Mouse (Mus musculus): Measurements from ENCODE around the gene Spint1. TPM values are rescaled to one million over a fixed set of nuclear protein-coding genes. Genes with fewer than 3 reads are reported as not detected.

Spint1 gene
- polyA plus RNA-seq, 2 experiments: 0.11 to 0.13 TPM

- peaks cover 0 to 5% of the 10 kb centered on the region in 2 experiments for H3K4me1 ChIP-seq (replicated peaks; ENCODE audit: control insufficient read depth in 2 of 2, insufficient read depth in 2 of 2, low read length in 1 of 2)
- TF ChIP-seq EP300 (IDR thresholded peaks at IDR 0.05; ENCODE audit: low read depth) (no peak), CTCF (IDR thresholded peaks at IDR 0.05; ENCODE audit: low read depth) (no peak)
- no peaks in the 10 kb centered on the region for H3K27me3 ChIP-seq (ENCODE audit: control insufficient read depth, insufficient read depth, low read length)
- peak overlapping the region; percentile 54 for H3K27ac ChIP-seq
- peak overlapping the region; percentile 77 to 90 for H3K4me3 ChIP-seq (ENCODE audit: insufficient read depth in 1 of 2, low read depth in 2 of 2, low read length in 2 of 2)
- under 1% methylated on average over 11 of the region's 11 CpGs for WGBS (ENCODE audit: insufficient replicate concordance)
- peaks cover 7% of the 10 kb centered on the region for H3K36me3 ChIP-seq (replicated peaks; ENCODE audit: control insufficient read depth, insufficient read depth, low read depth)
- H3K9me3 ChIP-seq (ENCODE audit: control insufficient read depth, low read length): no peaks in the 10 kb centered on the region
- H3K4me2 ChIP-seq (ENCODE audit: low read depth): peak overlapping the region; percentile 97
- peak overlapping the region; percentile 79 for H3K9ac ChIP-seq (replicated peaks)
- DNase-seq (ENCODE audit: low read depth in 3 of 3, low spot score in 3 of 3): peak in 1 of 3 experiments; percentile 44
- peak; percentile 17; the same call in 1 of the 2 replicates for ATAC-seq (ENCODE audit: insufficient read depth)
These were observed 51.9 kb downstream of the Spint1 start for GRCm38 (mm10) chr2:119289014-119289416.

GRCm38 (mm10) chr2:119292281-119292680 lies 55.1 kb downstream of the Spint1 start:
- H3K4me2 ChIP-seq (ENCODE audit: low read depth): no peak overlapping the region
- peaks cover 11% of the 10 kb centered on the region for H3K36me3 ChIP-seq (replicated peaks; ENCODE audit: control insufficient read depth, insufficient read depth, low read depth)
- DNase-seq (ENCODE audit: low read depth in 3 of 3, low spot score in 3 of 3) (no peak), ATAC-seq (ENCODE audit: insufficient read depth) (no peak)
- H3K9me3 ChIP-seq (ENCODE audit: control insufficient read depth, low read length): no peaks in the 10 kb centered on the region
- WGBS (ENCODE audit: insufficient replicate concordance): 75% methylated on average over 5 of the region's 5 CpGs
- TF ChIP-seq EP300 (IDR thresholded peaks at IDR 0.05; ENCODE audit: low read depth) (no peak), CTCF (IDR thresholded peaks at IDR 0.05; ENCODE audit: low read depth) (no peak)
- H3K9ac ChIP-seq (replicated peaks): no peak overlapping the region
- no peak overlapping the region for H3K4me3 ChIP-seq (ENCODE audit: insufficient read depth in 1 of 2, low read depth in 2 of 2, low read length in 2 of 2)
- H3K4me1 ChIP-seq (replicated peaks; ENCODE audit: control insufficient read depth in 2 of 2, insufficient read depth in 2 of 2, low read length in 1 of 2): peaks cover 0 to 5% of the 10 kb centered on the region in 2 experiments
- H3K27me3 ChIP-seq (ENCODE audit: control insufficient read depth, insufficient read depth, low read length): no peaks in the 10 kb centered on the region
- H3K27ac ChIP-seq: no peak overlapping the region

GRCm38 (mm10) chr2:119292852-119293251 lies 55.7 kb downstream of the Spint1 start:
- H3K36me3 ChIP-seq (replicated peaks; ENCODE audit: control insufficient read depth, insufficient read depth, low read depth): peaks cover 17% of the 10 kb centered on the region
- H3K9me3 ChIP-seq (ENCODE audit: control insufficient read depth, low read length): no peaks in the 10 kb centered on the region
- H3K4me3 ChIP-seq (ENCODE audit: insufficient read depth in 1 of 2, low read depth in 2 of 2, low read length in 2 of 2): no peak overlapping the region
- 80% methylated on average over 17 of the region's 17 CpGs for WGBS (ENCODE audit: insufficient replicate concordance)
- H3K27ac ChIP-seq: no peak overlapping the region
- ATAC-seq (ENCODE audit: insufficient read depth) (no peak), DNase-seq (ENCODE audit: low read depth in 3 of 3, low spot score in 3 of 3) (no peak)
- no peaks in the 10 kb centered on the region for H3K27me3 ChIP-seq (ENCODE audit: control insufficient read depth, insufficient read depth, low read length)
- no peak overlapping the region for H3K4me2 ChIP-seq (ENCODE audit: low read depth)
- TF ChIP-seq CTCF (IDR thresholded peaks at IDR 0.05; ENCODE audit: low read depth) (no peak), EP300 (IDR thresholded peaks at IDR 0.05; ENCODE audit: low read depth) (no peak)
- H3K4me1 ChIP-seq (replicated peaks; ENCODE audit: control insufficient read depth in 2 of 2, insufficient read depth in 2 of 2, low read length in 1 of 2): peaks cover 0 to 5% of the 10 kb centered on the region in 2 experiments
- H3K9ac ChIP-seq (replicated peaks): no peak overlapping the region

- ATAC-seq (ENCODE audit: insufficient read depth) (no peak), DNase-seq (ENCODE audit: low read depth in 3 of 3, low spot score in 3 of 3) (no peak)
- Histone ChIP-seq H3K9me3 (ENCODE audit: control insufficient read depth, low read length) (no peaks in the 10 kb centered on the region), H3K4me3 (ENCODE audit: insufficient read depth in 1 of 2, low read depth in 2 of 2, low read length in 2 of 2) (no peak overlapping the region), H3K9ac (replicated peaks) (no peak overlapping the region), H3K4me2 (ENCODE audit: low read depth) (no peak overlapping the region), H3K27me3 (ENCODE audit: control insufficient read depth, insufficient read depth, low read length) (no peaks in the 10 kb centered on the region), H3K4me1 (replicated peaks; ENCODE audit: control insufficient read depth in 2 of 2, insufficient read depth in 2 of 2, low read length in 1 of 2) (peaks cover 0 to 5% of the 10 kb centered on the region in 2 experiments; a peak in 3 of 4 replicates), H3K36me3 (replicated peaks; ENCODE audit: control insufficient read depth, insufficient read depth, low read depth) (peaks cover 17% of the 10 kb centered on the region), H3K27ac (no peak overlapping the region)
- 89% methylated on average over 17 of the region's 17 CpGs for WGBS (ENCODE audit: insufficient replicate concordance)
- TF ChIP-seq CTCF (IDR thresholded peaks at IDR 0.05; ENCODE audit: low read depth) (no peak), EP300 (IDR thresholded peaks at IDR 0.05; ENCODE audit: low read depth) (no peak)
These were observed 56.1 kb downstream of the Spint1 start for GRCm38 (mm10) chr2:119293311-119293710.

GRCm38 (mm10) chr2:119293776-119294390 lies 56.7 kb downstream of the Spint1 start:
- no peaks in the 10 kb centered on the region for H3K9me3 ChIP-seq (ENCODE audit: control insufficient read depth, low read length)
- WGBS (ENCODE audit: insufficient replicate concordance): 90% methylated on average over 34 of the region's 34 CpGs
- H3K4me2 ChIP-seq (ENCODE audit: low read depth): no peak overlapping the region
- H3K27ac ChIP-seq: no peak overlapping the region
- peaks cover 0 to 5% of the 10 kb centered on the region in 2 experiments; a peak in 3 of 4 replicates for H3K4me1 ChIP-seq (replicated peaks; ENCODE audit: control insufficient read depth in 2 of 2, insufficient read depth in 2 of 2, low read length in 1 of 2)
- TF ChIP-seq CTCF (IDR thresholded peaks at IDR 0.05; ENCODE audit: low read depth): no peak
- TF ChIP-seq EP300 (IDR thresholded peaks at IDR 0.05; ENCODE audit: low read depth): no peak
- no peaks in the 10 kb centered on the region for H3K27me3 ChIP-seq (ENCODE audit: control insufficient read depth, insufficient read depth, low read length)
- H3K4me3 ChIP-seq (ENCODE audit: insufficient read depth in 1 of 2, low read depth in 2 of 2, low read length in 2 of 2): no peak overlapping the region
- peaks cover 18% of the 10 kb centered on the region for H3K36me3 ChIP-seq (replicated peaks; ENCODE audit: control insufficient read depth, insufficient read depth, low read depth)
- H3K9ac ChIP-seq (replicated peaks): no peak overlapping the region
- DNase-seq (ENCODE audit: low read depth in 3 of 3, low spot score in 3 of 3): no peak
- no peak for ATAC-seq (ENCODE audit: insufficient read depth)
